Mouse (Mus musculus): Measurements from ENCODE around the gene Raver2.
A peak's percentile ranks its signal among the peaks of the same experiment; 100 is the strongest.

Gene Raver2

GRCm38 (mm10) chr4:101177796-101178195, 109.0 kb downstream of the Raver2 start:
- no peak for DNase-seq

GRCm38 (mm10) chr4:101179076-101179475, 110.3 kb downstream of the Raver2 start:
- no peak for DNase-seq

GRCm38 (mm10) chr4:101179836-101180235, 111.1 kb downstream of the Raver2 start:
- DNase-seq: no peak

GRCm38 (mm10) chr4:101180681-101181080, 111.9 kb downstream of the Raver2 start:
- DNase-seq: no peak

- DNase-seq: peak; percentile 7
Observed at GRCm38 (mm10) chr4:101182603-101183011, 113.8 kb downstream of the Raver2 start.

- DNase-seq: no peak
Observed at GRCm38 (mm10) chr4:101185216-101185615, 116.4 kb downstream of the Raver2 start.

- DNase-seq: no peak
Observed at GRCm38 (mm10) chr4:101186591-101186990, 117.8 kb downstream of the Raver2 start.

- no peak for DNase-seq
Observed at GRCm38 (mm10) chr4:101187381-101187780, 118.6 kb downstream of the Raver2 start.

GRCm38 (mm10) chr4:101192241-101192976, 123.6 kb downstream of the Raver2 start:
- peak; percentile 62 for DNase-seq

GRCm38 (mm10) chr4:101194170-101194569, 125.4 kb downstream of the Raver2 start:
- DNase-seq: no peak

GRCm38 (mm10) chr4:101196407-101196806, 127.6 kb downstream of the Raver2 start:
- no peak for DNase-seq

- no peak for DNase-seq
Observed at GRCm38 (mm10) chr4:101197421-101198170, 128.8 kb downstream of the Raver2 start.

GRCm38 (mm10) chr4:101198333-101198732, 129.6 kb downstream of the Raver2 start:
- no peak for DNase-seq

- no peak for DNase-seq
Observed at GRCm38 (mm10) chr4:101199433-101200081, 130.8 kb downstream of the Raver2 start.

All from liver (tissue).